Mouse (Mus musculus): Measurements from ENCODE around the gene Rpap3.

Rpap3 gene

GRCm38 (mm10) chr15:97705211-97706050 lies at the start of gene Rpap3:
Rpap3 (minus strand) TSS chr15:97705825.
- under 1% methylated on average over 71 of the region's 71 CpGs for WGBS

- 54% methylated on average over 8 of the region's 8 CpGs for WGBS
These were observed 49.7 kb upstream of the Rpap3 start for GRCm38 (mm10) chr15:97755361-97755760.

- 31% methylated on average over 6 of the region's 6 CpGs for WGBS
These were observed 48.9 kb upstream of the Rpap3 start for GRCm38 (mm10) chr15:97754476-97754875.

GRCm38 (mm10) chr15:97752491-97752890 lies 46.9 kb upstream of the Rpap3 start:
- WGBS, result 84% methylated on average over 5 of the region's 5 CpGs

- 83% methylated on average over 2 of the region's 2 CpGs for WGBS
These were observed 46.1 kb upstream of the Rpap3 start for GRCm38 (mm10) chr15:97751676-97752075.

- 27% methylated on average over 12 of the region's 12 CpGs for WGBS
These were observed 45.1 kb upstream of the Rpap3 start for GRCm38 (mm10) chr15:97750697-97751096.

- WGBS, result 87% methylated on average over 13 of the region's 13 CpGs
These were observed 44.2 kb upstream of the Rpap3 start for GRCm38 (mm10) chr15:97749841-97750240.

GRCm38 (mm10) chr15:97749397-97749796 lies 43.8 kb upstream of the Rpap3 start:
- WGBS, result 95% methylated on average over 9 of the region's 9 CpGs

- 97% methylated on average over 4 of the region's 4 CpGs for WGBS
These were observed 43.3 kb upstream of the Rpap3 start for GRCm38 (mm10) chr15:97748964-97749363.

GRCm38 (mm10) chr15:97748309-97748708 lies 42.7 kb upstream of the Rpap3 start:
- 86% methylated on average over 10 of the region's 10 CpGs for WGBS

GRCm38 (mm10) chr15:97747486-97747885 lies 41.9 kb upstream of the Rpap3 start:
- WGBS, result 92% methylated on average over 4 of the region's 4 CpGs

- 96% methylated on average over 24 of the region's 24 CpGs for WGBS
These were observed 41.1 kb upstream of the Rpap3 start for GRCm38 (mm10) chr15:97746748-97747147.

- WGBS, result 79% methylated on average over 10 of the region's 10 CpGs
These were observed 40.7 kb upstream of the Rpap3 start for GRCm38 (mm10) chr15:97746278-97746677.

- 60% methylated on average over 10 of the region's 10 CpGs for WGBS
These were observed 39.7 kb upstream of the Rpap3 start for GRCm38 (mm10) chr15:97745331-97745730.

- WGBS, result 70% methylated on average over 10 of the region's 10 CpGs
These were observed 39.3 kb upstream of the Rpap3 start for GRCm38 (mm10) chr15:97744930-97745329.

- 86% methylated on average over 11 of the region's 12 CpGs for WGBS
These were observed 38.4 kb upstream of the Rpap3 start for GRCm38 (mm10) chr15:97743961-97744525.

- 91% methylated on average over 5 of the region's 5 CpGs for WGBS
These were observed 37.6 kb upstream of the Rpap3 start for GRCm38 (mm10) chr15:97743210-97743609.

GRCm38 (mm10) chr15:97742600-97742999 lies 37.0 kb upstream of the Rpap3 start:
- WGBS, result 76% methylated on average over 4 of the region's 4 CpGs

GRCm38 (mm10) chr15:97742074-97742473 lies 36.4 kb upstream of the Rpap3 start:
- WGBS, result 62% methylated on average over 7 of the region's 7 CpGs

- 80% methylated on average over 12 of the region's 12 CpGs for WGBS
These were observed 36.0 kb upstream of the Rpap3 start for GRCm38 (mm10) chr15:97741662-97742061.

- 73% methylated on average over 9 of the region's 9 CpGs for WGBS
These were observed 34.7 kb upstream of the Rpap3 start for GRCm38 (mm10) chr15:97740283-97740732.

GRCm38 (mm10) chr15:97738923-97739322 lies 33.3 kb upstream of the Rpap3 start:
- WGBS, result 94% methylated on average over 7 of the region's 7 CpGs

- WGBS, result 92% methylated on average over 11 of the region's 11 CpGs
These were observed 26.4 kb upstream of the Rpap3 start for GRCm38 (mm10) chr15:97731988-97732387.
